Comparison of ENCODE assay signal across 27 mouse cellular contexts in the genomic region with DNA sequence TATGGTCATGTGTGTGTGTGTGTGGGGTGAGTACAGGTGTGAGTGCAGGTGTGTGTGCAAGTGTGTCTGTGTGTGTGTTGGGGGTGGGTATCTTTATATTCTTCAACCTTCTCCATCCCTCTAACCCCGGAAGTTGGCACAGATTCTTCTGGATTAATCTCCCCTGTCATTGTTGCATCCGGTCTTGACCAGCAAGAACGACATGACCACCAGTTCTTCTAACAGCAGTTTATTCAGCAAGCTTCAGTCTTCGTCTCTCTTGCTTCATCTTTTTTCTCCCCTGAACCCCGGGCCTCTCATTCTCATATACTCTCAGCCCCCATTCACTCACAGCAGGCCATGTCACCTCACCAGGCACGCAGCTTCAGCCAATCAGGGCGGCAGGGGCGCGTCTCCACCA. TPM values are rescaled to one million over a fixed set of nuclear protein-coding genes. Genes with fewer than 3 reads are reported as not detected.
"Had no signal": no experiment of that assay in that cellular context is flagged by ENCODE, and none has a peak within 500 bp of the region (broad histone marks: within the 10 kb centered on the region; RNA-seq: fewer than 3 reads in every experiment).

No protein-coding gene starts in this region.

- DNase-seq: heart, postnatal 10 days; heart, postnatal 14 days; heart, postnatal 36 days; heart, postnatal 4 days; kidney, adult 11 months; kidney, adult 18-20 months; kidney, adult 2 months; kidney, adult 8-10 months; kidney, adult 9 months; kidney, postnatal 10 days; kidney, postnatal 14 days; kidney, postnatal 25 days; kidney, postnatal 36 days; kidney, postnatal 4 days; layer of hippocampus, adult 9-11 months; layer of hippocampus, postnatal 36 days had no signal

RNA-seq across cellular contexts. Expression of gene Gm7168, which starts 17.8 kb away (rescaled TPM):
- total RNA-seq: heart, postnatal 10 days; heart, postnatal 14 days; heart, postnatal 25 days; hematopoietic stem cell, adult 5-6 weeks; hindbrain, postnatal 0 days; layer of hippocampus, adult 18-20 months; layer of hippocampus, adult 8-10 months; layer of hippocampus, postnatal 10 days; layer of hippocampus, postnatal 14 days; layer of hippocampus, postnatal 25 days; layer of hippocampus, postnatal 36 days; left cerebral cortex, adult 18-20 months; left cerebral cortex, adult 2 months; left cerebral cortex, adult 8-10 months had no signal
